Mouse (Mus musculus) inflammation-experienced regulatory T-cells, adult 16 weeks (primary cell): ENCODE data around the gene Krt72. TPM values are rescaled to one million over a fixed set of nuclear protein-coding genes. Genes with fewer than 3 reads are reported as not detected.

Experiments used
- polyA plus RNA-seq: library from polyadenylated mRNA; unstranded; fragments of 100-300 nt; shearing (Covaris generic); gene quantifications from one replicate; pipeline ENCODE4 v1.2.1, GENCODE M21; 2017

The Krt72 gene
- not detected for polyA plus RNA-seq

DNA sequence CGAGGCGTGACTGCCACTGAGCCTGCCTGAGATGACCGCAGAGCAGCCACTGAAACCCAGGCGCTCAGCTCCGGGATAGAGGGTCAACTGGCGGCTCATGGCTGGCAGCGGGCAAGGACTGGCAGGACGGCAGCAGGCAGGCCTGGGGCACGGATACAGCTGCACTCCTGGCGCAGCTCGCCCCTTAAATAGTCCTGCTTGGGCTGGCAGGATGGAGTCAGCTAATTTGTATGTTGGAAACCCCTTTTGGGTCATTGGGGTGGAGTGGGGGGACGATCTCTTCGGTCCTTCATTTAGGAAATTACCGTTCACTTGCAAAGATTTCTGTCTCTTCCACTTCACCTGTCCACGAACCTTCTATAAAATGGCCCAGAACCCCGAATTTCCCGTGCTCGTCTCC lies at the start of gene Krt72:
Gene Krt72, minus strand, starts transcription at position 101 of the 400 bp plus-strand sequence.

DNA sequence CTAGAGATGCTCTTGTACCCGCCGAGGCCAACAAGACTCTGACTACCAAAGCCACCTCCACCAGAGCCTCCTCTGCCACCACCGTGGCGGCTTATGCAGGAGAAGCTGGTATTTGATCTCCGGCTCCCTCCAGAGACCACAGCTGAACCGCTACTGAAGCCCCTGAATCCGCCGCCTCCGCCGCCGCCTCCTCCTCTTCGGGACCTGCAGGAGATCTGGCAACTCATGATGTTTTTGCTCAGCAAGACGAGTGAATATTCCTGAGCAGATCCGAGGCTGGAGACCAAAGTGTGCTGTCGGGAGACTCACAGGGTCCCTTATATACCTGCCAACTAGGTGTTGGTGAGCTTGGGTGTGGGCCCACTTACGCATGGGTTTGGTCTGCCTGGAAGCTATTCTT lies 31.6 kb upstream of the Krt72 start, which contains the start of gene Krt2:
Gene Krt2, minus strand, starts transcription at position 295 of the 400 bp plus-strand sequence.

GRCm38 (mm10) chr15:101802296-101802835 lies 16.1 kb upstream of the Krt72 start, which contains the start of gene Krt73:
Krt73 (minus strand) TSS chr15:101802346.

GRCm38 (mm10) chr15:101742711-101743110 lies 43.5 kb downstream of the Krt72 start, which contains the start of gene Krt71:
Krt71 (minus strand) TSS chr15:101743109.

Other genes with a start within 250 kb of the Krt72 start
- gene Krt82, start 235.8 kb downstream of the Krt72 start, polyA plus RNA-seq, result not detected
- not detected for gene Krt90, start 223.5 kb downstream of the Krt72 start, polyA plus RNA-seq
- gene Krt75, start 212.6 kb downstream of the Krt72 start, polyA plus RNA-seq, result not detected
- gene Gm5414, start 158.3 kb downstream of the Krt72 start, polyA plus RNA-seq, result not detected
- gene Gm5478, start 139.1 kb downstream of the Krt72 start, polyA plus RNA-seq, result not detected
- not detected for gene Krt6b, start 106.2 kb downstream of the Krt72 start, polyA plus RNA-seq
- not detected for gene Krt6a, start 92.2 kb downstream of the Krt72 start, polyA plus RNA-seq
- gene Krt5, start 73.6 kb downstream of the Krt72 start, polyA plus RNA-seq, result not detected
- not detected for gene Krt71, start 43.4 kb downstream of the Krt72 start, polyA plus RNA-seq
- not detected for gene Krt73, start 15.9 kb upstream of the Krt72 start, polyA plus RNA-seq
- gene Krt2, start 31.7 kb upstream of the Krt72 start, polyA plus RNA-seq, result not detected
- 0.12 TPM for gene Krt1, start 64.3 kb upstream of the Krt72 start, polyA plus RNA-seq
- not detected for gene Krt77, start 83.2 kb upstream of the Krt72 start, polyA plus RNA-seq
- not detected for gene Krt76, start 106.5 kb upstream of the Krt72 start, polyA plus RNA-seq
- not detected for gene Krt4, start 138.3 kb upstream of the Krt72 start, polyA plus RNA-seq
- not detected for gene Krt79, start 153.9 kb upstream of the Krt72 start, polyA plus RNA-seq
- not detected for gene Krt78, start 167.8 kb upstream of the Krt72 start, polyA plus RNA-seq
- gene Krt8, start 218.0 kb upstream of the Krt72 start, polyA plus RNA-seq, result not detected
- 1.5 TPM for gene Krt18, start 241.7 kb upstream of the Krt72 start, polyA plus RNA-seq